Mouse (Mus musculus): ENCODE measurements around the gene Gm5089. TPM values are rescaled to one million over a fixed set of nuclear protein-coding genes. Genes with fewer than 3 reads are reported as not detected.

Gene Gm5089
- polyA plus RNA-seq, 1 experiment from 2014 or later: 0.22 TPM

DNA sequence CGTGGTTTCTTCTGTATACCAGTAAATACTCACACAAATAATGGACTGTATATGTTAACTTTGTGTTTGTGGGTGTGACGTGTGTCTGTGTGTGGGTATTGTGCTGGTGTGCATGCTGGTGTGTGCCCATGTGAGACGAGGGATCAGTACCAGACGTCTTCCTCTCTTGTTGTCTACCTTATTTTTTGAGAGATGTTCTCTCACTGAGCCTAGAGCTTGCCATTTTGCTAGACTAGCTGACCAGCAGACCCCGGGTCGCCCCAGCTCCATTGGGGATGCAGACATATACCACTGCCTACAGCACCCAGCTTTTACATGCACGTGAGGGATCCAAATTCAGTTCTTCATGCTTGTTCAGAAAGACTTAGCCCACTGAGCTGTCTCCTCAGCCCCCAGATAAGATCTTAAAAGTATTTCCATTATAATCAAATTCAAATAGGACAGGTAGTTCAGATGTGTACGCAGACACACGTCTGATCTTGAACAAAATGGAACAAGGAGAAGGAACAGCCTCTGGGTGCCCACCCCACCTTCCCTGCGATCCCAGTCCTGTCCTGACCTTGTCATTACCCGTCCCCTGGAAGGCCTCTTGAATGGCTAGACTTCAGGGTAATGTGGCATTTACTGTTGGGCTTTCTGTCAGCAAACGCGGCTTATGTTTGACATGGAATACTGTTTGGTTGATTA, 61.1 kb downstream of the Gm5089 start:
- WGBS: 79% methylated on average over 13 of the region's 13 CpGs

DNA sequence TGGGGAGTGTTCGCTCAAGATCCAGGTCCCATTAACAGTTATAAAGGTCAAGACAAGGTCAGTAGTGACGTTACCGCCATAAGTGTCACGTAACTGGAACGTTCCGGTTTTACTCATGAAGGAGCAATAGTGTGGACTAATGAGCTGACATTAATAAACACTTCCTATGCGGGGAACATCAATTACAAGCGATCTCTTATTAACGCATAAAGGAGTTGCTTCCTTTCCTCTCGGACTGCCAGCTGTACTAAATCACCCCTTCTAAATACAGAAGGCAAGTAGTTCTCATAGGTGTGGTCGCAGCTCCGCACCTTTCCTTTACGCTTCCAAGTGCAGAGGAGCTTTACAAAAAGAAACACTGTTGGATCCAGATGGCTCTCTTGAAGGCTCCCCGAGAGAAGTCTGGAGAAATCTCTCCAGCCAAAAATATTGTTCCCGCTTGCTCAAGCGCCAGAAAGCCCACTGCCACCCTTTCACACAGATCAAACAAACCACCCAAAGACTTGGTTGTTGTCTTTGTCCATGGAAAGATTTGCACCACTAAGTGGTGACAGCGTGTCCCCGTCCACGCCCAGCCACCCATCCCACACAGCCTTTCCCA, 62.4 kb downstream of the Gm5089 start:
- Histone ChIP-seq H3K36me3 (no peaks in the 10 kb centered on the region), H3K4me2 (no peak overlapping the region), H3K27me3 (peaks cover 7% of the 10 kb centered on the region; the same call in 1 of the 2 replicates), H3K4me3 (no peak overlapping the region), H3K27ac (no peak overlapping the region), H3K9me3 (no peaks in the 10 kb centered on the region), H3K4me1 (no peaks in the 10 kb centered on the region), H3K9ac (no peak overlapping the region)
- 79% methylated on average over 19 of the region's 19 CpGs for whole genome bisulfite sequencing
- no peak for ATAC-seq (ENCODE audit: insufficient number of reproducible peaks, insufficient read depth, low FRiP score, low TSS enrichment, low read depth)

More for the DNA sequence above, 61.1 kb downstream of the Gm5089 start:
- Histone ChIP-seq H3K9ac (no peak overlapping the region), H3K4me2 (no peak overlapping the region), H3K36me3 (no peaks in the 10 kb centered on the region), H3K4me3 (no peak overlapping the region), H3K27ac (no peak overlapping the region), H3K27me3 (peaks cover 3% of the 10 kb centered on the region; the same call in 1 of the 2 replicates), H3K4me1 (no peaks in the 10 kb centered on the region), H3K9me3 (no peaks in the 10 kb centered on the region)
- no peak for ATAC-seq (ENCODE audit: insufficient number of reproducible peaks, insufficient read depth, low FRiP score, low TSS enrichment, low read depth)

GRCm38 (mm10) chr14:122387781-122388180, 63.1 kb downstream of the Gm5089 start:
- ATAC-seq (ENCODE audit: insufficient number of reproducible peaks, insufficient read depth, low FRiP score, low TSS enrichment, low read depth): no peak
- H3K36me3 ChIP-seq: no peaks in the 10 kb centered on the region

GRCm38 (mm10) chr14:122386281-122387130, 64.4 kb downstream of the Gm5089 start:
- no peak overlapping the region for H3K27ac ChIP-seq
- H3K4me1 ChIP-seq: no peaks in the 10 kb centered on the region
- no peaks in the 10 kb centered on the region for H3K9me3 ChIP-seq
- no peak overlapping the region for H3K4me2 ChIP-seq
- peaks cover 7% of the 10 kb centered on the region; the same call in 1 of the 2 replicates for H3K27me3 ChIP-seq
- ATAC-seq (ENCODE audit: insufficient number of reproducible peaks, insufficient read depth, low FRiP score, low TSS enrichment, low read depth): no peak
- H3K36me3 ChIP-seq: no peaks in the 10 kb centered on the region
- 75% methylated on average over 17 of the region's 17 CpGs for WGBS
- H3K4me3 ChIP-seq: no peak overlapping the region
- no peak overlapping the region for H3K9ac ChIP-seq

More at GRCm38 (mm10) chr14:122387781-122388180, 63.1 kb downstream of the Gm5089 start:
- H3K4me1 ChIP-seq: no peaks in the 10 kb centered on the region
- WGBS: 77% methylated on average over 5 of the region's 5 CpGs
- H3K4me3 ChIP-seq: no peak overlapping the region
- no peak overlapping the region for H3K4me2 ChIP-seq
- no peak overlapping the region for H3K27ac ChIP-seq
- no peak overlapping the region for H3K9ac ChIP-seq
- H3K27me3 ChIP-seq: peaks cover 7% of the 10 kb centered on the region; the same call in 1 of the 2 replicates
- H3K9me3 ChIP-seq: no peaks in the 10 kb centered on the region

DNA sequence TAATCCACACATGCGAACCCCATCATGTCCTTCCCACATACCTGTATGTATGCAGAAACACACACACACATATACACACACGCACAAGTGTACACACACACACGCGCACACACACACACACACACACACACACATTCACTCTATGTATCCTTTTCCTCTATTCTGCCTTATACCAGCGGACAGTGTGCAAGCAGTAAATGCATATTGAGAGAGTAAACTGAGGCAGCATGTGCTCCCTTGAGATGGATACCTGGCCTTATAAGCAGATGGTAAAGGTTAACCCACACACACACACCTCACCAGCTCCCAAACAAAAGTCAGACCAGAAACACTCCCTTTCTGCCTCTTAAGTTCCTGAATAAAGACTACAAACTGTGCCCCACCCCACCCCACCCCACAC, 65.2 kb downstream of the Gm5089 start:
- no peak overlapping the region for H3K4me2 ChIP-seq
- H3K4me3 ChIP-seq: no peak overlapping the region
- 94% methylated on average over 5 of the region's 5 CpGs for WGBS
- no peak overlapping the region for H3K9ac ChIP-seq
- H3K36me3 ChIP-seq: no peaks in the 10 kb centered on the region
- no peak overlapping the region for H3K27ac ChIP-seq
- H3K27me3 ChIP-seq: peaks cover 7% of the 10 kb centered on the region; the same call in 1 of the 2 replicates
- H3K4me1 ChIP-seq: no peaks in the 10 kb centered on the region
- no peak for ATAC-seq (ENCODE audit: insufficient number of reproducible peaks, insufficient read depth, low FRiP score, low TSS enrichment, low read depth)
- H3K9me3 ChIP-seq: no peaks in the 10 kb centered on the region

DNA sequence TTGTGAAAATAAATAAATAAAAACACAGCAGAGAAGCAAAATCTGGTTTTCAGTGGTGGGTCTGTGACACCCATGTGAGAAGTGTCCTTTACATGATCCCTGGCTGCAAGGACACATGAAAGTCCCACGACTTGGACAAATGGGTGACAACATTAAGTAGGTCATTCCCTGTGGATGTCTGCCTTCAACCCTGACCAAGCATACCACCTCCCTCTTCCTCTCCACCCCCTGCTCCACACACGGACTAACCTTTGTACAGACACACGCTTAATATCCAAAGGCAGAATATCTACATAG, 65.7 kb downstream of the Gm5089 start:
- Histone ChIP-seq H3K27ac (no peak overlapping the region), H3K27me3 (peaks cover 7% of the 10 kb centered on the region; the same call in 1 of the 2 replicates), H3K4me1 (no peaks in the 10 kb centered on the region), H3K9ac (no peak overlapping the region), H3K4me2 (no peak overlapping the region), H3K36me3 (no peaks in the 10 kb centered on the region), H3K4me3 (no peak overlapping the region), H3K9me3 (no peaks in the 10 kb centered on the region)
- WGBS: 82% methylated on average over 3 of the region's 3 CpGs
- ATAC-seq (ENCODE audit: insufficient number of reproducible peaks, insufficient read depth, low FRiP score, low TSS enrichment, low read depth): no peak

Other genes starting within 250 kb of the Gm5089 start
- gene Zic5, start 14.6 kb upstream of the Gm5089 start, polyA plus RNA-seq (2015; fragmentation: Nextera tagmentation; extraction: Ambion mirVana): 0.20 and 0.22 TPM in 2 replicates
- gene Zic2, start 24.3 kb upstream of the Gm5089 start, polyA plus RNA-seq (2015; fragmentation: Nextera tagmentation; extraction: Ambion mirVana): 0.35 and 0.48 TPM in 2 replicates
- gene Gm10837, start 39.5 kb upstream of the Gm5089 start, polyA plus RNA-seq (2015; fragmentation: Nextera tagmentation; extraction: Ambion mirVana): not detected in 2 replicates
- gene Pcca, start 83.2 kb upstream of the Gm5089 start, polyA plus RNA-seq (2015; fragmentation: Nextera tagmentation; extraction: Ambion mirVana): 29.9 and 32.8 TPM in 2 replicates